Mouse (Mus musculus): Measurements from ENCODE around the gene Ppm1d.

Ppm1d gene

DNA sequence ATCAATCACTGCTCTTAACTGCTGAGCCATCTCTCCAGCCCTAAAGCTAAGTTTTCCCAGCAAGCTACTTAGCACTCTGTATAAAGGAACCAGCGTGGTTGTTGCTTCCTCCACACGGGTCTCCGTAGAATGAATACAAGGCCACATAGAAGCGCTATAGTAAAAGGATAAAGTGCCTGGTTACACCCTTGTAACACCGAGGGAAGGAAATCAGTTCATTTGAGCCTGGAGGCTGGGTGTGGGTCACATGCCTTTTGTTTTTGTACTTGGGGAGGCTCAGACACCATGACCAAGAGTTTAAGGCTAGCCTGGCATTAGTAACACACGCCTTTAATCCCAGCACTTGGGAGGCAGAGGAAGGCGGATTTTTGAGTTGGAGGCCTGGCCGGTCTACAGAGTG is 50.6 kb downstream of the Ppm1d start:
- Histone ChIP-seq H3K36me3 (ENCODE audit: control insufficient read depth, insufficient read depth, low read length, poor library complexity, severe bottlenecking) (peaks cover 10% of the 10 kb centered on the region), H3K27me3 (ENCODE audit: control insufficient read depth, insufficient read depth, low read length, poor library complexity, severe bottlenecking) (no peaks in the 10 kb centered on the region)
- no peak for DNase-seq (ENCODE audit: low read depth, low spot score)

DNA sequence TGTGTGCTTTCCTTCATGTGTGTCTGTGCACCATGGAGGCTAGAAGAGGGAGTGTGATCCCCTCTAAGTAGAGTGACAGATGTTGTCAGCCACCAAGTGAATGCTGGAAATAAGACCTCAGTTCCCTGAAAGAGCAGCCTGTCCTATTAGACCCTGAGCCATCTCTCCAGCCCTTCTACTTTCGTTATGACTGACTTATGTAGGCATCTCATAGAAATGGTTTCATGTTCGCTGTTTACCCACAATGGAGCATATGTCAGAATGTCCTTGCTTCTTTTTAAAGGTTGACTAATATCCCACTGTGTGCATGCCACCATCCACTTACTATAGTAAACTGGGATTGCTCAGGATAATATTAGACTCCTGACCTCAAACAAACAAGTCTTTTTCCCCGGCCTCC is 55.1 kb downstream of the Ppm1d start:
- no peak for DNase-seq (ENCODE audit: low read depth, low spot score)
- Histone ChIP-seq H3K27me3 (ENCODE audit: control insufficient read depth, insufficient read depth, low read length, poor library complexity, severe bottlenecking) (no peaks in the 10 kb centered on the region), H3K36me3 (ENCODE audit: control insufficient read depth, insufficient read depth, low read length, poor library complexity, severe bottlenecking) (peaks cover 12% of the 10 kb centered on the region)

DNA sequence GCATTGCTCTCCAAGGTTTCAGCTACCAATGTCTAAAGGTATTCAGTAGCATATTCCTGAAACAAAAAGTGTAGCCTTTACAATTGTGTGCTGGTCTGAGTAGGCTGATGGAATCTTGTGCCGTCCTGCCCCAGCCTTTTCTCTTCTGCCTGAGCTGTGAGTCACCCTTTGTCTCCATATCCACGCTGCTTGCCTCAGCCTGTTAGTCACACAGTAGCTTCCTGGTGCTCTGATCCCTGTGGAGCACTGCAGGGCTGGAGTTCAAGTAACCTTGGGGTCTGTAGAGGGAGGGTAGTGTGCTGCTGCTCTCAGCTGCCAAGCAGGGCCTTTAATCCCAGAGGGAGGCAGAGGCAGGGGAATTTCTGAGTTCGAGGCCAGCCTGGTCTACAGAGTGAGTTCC is 56.8 kb downstream of the Ppm1d start:
- Histone ChIP-seq H3K27me3 (ENCODE audit: control insufficient read depth, insufficient read depth, low read length, poor library complexity, severe bottlenecking) (no peaks in the 10 kb centered on the region), H3K36me3 (ENCODE audit: control insufficient read depth, insufficient read depth, low read length, poor library complexity, severe bottlenecking) (peaks cover 14% of the 10 kb centered on the region)
- DNase-seq (ENCODE audit: low read depth, low spot score): no peak

DNA sequence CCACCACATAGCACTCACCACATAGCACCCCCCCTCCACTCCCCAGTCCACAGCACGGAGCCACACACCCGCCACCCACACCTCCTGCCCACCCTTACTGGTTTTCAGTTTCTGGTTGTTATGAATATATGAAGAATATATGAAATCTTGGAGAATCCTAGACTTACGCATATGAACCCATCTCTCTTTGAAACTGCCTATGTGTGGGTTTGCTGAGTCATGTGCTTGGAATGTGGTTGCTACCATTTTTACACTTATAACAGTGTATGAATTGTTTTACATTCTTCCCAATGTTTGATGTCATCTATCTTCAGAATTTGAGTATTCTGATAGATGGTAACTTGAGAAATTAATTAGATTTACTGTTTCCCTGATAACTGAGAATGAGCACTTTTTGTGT is 68.0 kb downstream of the Ppm1d start:
- no peaks in the 10 kb centered on the region; the same call in 1 of the 2 replicates for H3K36me3 ChIP-seq (ENCODE audit: control insufficient read depth, insufficient read depth, low read length, poor library complexity, severe bottlenecking)
- no peaks in the 10 kb centered on the region for H3K27me3 ChIP-seq (ENCODE audit: control insufficient read depth, insufficient read depth, low read length, poor library complexity, severe bottlenecking)
- no peak for DNase-seq (ENCODE audit: low read depth, low spot score)

DNA sequence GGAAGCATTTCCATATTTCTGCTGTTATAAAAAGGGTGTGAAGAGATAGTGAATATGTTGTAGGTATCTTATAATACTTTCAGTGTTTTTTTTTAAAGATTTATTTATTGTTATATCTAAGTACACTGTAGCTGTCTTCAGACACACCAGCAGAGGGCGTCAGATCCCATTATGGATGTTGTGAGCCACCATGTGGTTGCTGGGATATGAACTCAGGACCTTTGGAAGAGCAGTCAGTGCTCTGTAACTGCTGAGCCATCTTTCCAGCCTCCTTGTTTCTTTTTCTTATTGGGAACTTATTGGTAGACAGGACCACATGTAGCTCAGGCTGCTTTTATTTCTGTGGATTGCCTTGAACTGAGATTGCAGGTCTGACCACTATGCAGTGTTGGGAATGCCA is 69.0 kb downstream of the Ppm1d start:
- no peaks in the 10 kb centered on the region for H3K27me3 ChIP-seq (ENCODE audit: control insufficient read depth, insufficient read depth, low read length, poor library complexity, severe bottlenecking)
- no peak for DNase-seq (ENCODE audit: low read depth, low spot score)
- H3K36me3 ChIP-seq (ENCODE audit: control insufficient read depth, insufficient read depth, low read length, poor library complexity, severe bottlenecking): no peaks in the 10 kb centered on the region

DNA sequence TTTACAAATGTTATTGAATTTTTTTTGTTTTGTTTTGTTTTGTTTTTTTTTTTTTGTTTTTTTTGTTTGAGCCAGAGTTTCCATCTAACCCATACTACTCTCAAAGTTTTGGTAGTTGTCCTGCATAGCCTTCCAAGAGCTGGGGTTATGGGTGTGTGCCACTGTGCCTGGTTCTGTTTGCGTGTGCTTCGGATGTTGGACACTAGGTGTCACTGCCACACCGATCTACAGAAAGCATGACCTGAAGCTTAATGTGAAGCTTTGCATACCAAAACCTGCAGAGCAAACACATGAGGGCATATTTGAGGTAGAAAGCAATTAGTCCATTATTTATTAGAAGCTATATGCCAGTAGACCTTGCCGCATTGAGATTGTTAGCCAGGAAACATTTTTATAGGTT is 71.0 kb downstream of the Ppm1d start:
- DNase-seq (ENCODE audit: low read depth, low spot score): peak; percentile 76
- H3K27me3 ChIP-seq (ENCODE audit: control insufficient read depth, insufficient read depth, low read length, poor library complexity, severe bottlenecking): no peaks in the 10 kb centered on the region
- H3K36me3 ChIP-seq (ENCODE audit: control insufficient read depth, insufficient read depth, low read length, poor library complexity, severe bottlenecking): no peaks in the 10 kb centered on the region

DNA sequence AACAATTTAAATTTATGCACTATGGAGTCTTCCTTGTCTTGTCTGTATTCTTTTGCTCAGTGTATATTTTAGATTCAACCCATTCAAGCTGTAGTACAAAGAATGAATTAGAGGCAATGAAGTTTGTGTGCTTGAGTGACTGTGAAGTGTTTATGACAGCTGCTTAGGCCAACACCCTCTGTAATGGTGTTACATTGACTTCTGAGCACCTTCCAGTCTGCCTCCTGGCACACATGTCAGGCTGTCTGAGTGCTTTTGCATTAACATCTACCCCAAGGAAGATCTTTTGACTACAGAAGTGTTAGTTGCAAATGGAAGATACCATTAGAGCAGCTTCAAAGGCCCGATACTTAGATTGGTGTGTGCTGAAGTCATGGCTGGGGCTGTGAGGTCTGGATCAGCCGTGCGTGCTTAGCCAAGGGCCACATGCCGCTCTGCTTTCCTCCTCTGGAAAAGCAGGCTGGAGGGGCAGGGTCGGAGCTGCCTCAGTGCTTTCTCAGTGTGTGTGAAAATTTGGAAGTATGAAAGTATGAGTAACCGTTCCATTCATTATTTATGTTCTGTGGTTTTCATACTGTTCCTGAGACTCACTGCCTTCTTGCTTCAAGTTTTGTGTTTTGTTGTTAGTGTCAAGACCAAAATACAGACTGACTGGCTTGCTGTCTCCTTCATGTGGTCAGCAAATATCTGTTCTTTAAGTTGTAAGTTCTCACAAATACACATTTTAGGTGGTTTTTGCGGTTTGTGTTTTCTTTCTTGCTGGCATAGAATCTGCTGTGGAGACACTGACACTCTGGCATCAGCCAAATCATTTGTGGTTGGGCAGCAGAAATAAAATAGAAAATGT is 73.2 kb downstream of the Ppm1d start:
- no peaks in the 10 kb centered on the region for H3K27me3 ChIP-seq (ENCODE audit: control insufficient read depth, insufficient read depth, low read length, poor library complexity, severe bottlenecking)
- no peak for DNase-seq (ENCODE audit: low read depth, low spot score)
- no peaks in the 10 kb centered on the region for H3K36me3 ChIP-seq (ENCODE audit: control insufficient read depth, insufficient read depth, low read length, poor library complexity, severe bottlenecking)

DNA sequence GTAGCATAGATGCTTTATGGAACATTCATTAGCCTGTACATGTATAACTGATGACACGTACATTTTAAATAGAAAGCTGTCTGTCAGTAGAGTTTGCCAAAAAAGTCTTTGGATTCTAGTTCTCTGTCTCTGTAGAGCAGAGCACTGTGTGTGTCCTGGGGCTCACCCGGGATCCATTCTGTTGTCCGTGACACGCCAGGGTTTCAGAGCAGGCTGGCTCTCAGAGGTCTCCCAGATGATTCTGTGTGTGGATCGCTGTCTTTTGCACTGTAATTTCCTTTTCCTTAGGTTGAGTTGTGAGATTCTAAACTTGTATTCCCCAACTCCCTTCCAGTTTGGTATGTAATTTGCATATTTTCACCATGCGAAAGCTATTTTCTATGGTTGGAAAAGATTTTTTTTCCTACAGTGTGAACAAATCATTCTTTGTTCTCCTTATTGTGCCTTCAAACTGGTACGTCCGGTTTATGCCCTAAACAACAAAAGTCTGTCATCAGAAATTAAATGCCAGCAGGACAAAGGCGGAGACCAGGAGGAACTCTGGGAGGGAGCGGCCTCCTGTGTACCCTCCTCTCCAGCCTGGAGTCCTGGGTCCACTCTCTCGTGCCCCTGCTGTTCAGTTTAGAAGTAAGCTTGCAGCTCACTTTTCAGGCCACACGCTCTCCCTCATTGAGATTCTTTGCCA is 81.3 kb downstream of the Ppm1d start:
- Histone ChIP-seq H3K36me3 (ENCODE audit: control insufficient read depth, insufficient read depth, low read length, poor library complexity, severe bottlenecking) (0 out of 2 replicates have a peak, but pooled peaks cover 1% of the 10 kb centered on the region), H3K27me3 (ENCODE audit: control insufficient read depth, insufficient read depth, low read length, poor library complexity, severe bottlenecking) (no peaks in the 10 kb centered on the region)
- DNase-seq (ENCODE audit: low read depth, low spot score): no peak

DNA sequence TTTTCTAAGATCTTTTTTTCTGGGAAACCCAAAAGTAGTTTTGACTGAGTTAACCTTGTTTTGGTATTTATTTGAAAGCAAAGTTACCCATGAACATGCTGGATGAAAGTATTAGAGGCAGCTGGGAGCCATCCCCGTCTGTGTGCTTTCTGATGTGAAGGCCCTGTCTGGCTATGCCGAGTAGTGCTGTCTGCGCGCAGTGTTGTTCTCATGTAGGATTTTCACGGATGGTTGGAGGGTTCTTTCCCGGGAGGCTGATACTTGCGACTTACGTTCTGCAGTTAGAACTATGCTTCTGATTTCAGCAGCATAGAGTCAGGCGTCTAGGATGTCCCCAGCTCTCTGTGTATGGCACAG is 81.8 kb downstream of the Ppm1d start:
- Histone ChIP-seq H3K27me3 (ENCODE audit: control insufficient read depth, insufficient read depth, low read length, poor library complexity, severe bottlenecking) (no peaks in the 10 kb centered on the region), H3K36me3 (ENCODE audit: control insufficient read depth, insufficient read depth, low read length, poor library complexity, severe bottlenecking) (0 out of 2 replicates have a peak, but pooled peaks cover 1% of the 10 kb centered on the region)
- no peak for DNase-seq (ENCODE audit: low read depth, low spot score)

DNA sequence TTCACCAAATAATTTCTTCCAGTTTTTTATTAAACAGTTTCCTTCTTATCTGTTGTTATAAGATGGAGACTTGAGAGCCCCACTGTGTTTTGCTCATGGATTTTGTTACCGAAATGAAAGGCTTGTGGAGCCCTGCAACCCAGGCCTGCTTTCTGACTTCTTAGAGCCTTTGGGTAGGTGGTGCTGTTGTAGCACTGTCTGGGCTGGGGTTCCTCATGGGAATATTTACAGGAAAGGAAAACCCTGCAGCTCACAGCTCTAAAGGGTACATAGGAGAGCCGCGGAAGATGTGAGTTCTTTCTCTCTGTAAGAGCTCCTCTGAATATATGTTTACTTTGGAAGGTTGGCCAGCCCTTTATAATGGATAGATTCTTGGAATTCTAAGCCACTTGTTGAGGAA is 82.9 kb downstream of the Ppm1d start:
- no peaks in the 10 kb centered on the region for H3K27me3 ChIP-seq (ENCODE audit: control insufficient read depth, insufficient read depth, low read length, poor library complexity, severe bottlenecking)
- DNase-seq (ENCODE audit: low read depth, low spot score): no peak

DNA sequence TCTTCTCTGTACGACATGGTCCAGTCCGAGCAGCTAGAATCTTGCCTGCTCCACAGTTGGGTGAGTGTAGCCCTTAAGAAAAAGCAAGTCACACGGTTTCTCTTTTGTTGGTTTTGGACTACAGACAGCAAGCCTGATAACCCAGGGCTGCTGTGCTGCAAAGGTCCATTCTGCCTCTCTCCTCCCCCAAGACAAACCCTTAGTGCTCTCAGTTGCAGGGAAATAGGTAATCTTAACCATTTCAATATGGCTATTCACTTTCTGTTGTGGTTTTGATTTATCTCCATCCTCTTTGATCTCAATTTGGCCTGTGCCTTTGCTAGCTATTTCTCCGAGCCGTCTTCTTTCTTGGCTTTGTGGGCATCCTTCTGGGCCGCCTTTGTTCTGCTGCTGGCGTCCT is 84.3 kb downstream of the Ppm1d start:
- H3K27me3 ChIP-seq (ENCODE audit: control insufficient read depth, insufficient read depth, low read length, poor library complexity, severe bottlenecking): no peaks in the 10 kb centered on the region
- 0 out of 2 replicates have a peak, but pooled peaks cover 1% of the 10 kb centered on the region for H3K36me3 ChIP-seq (ENCODE audit: control insufficient read depth, insufficient read depth, low read length, poor library complexity, severe bottlenecking)
- no peak for DNase-seq (ENCODE audit: low read depth, low spot score)

More for the DNA sequence above, 82.9 kb downstream of the Ppm1d start:
- 0 out of 2 replicates have a peak, but pooled peaks cover 1% of the 10 kb centered on the region for H3K36me3 ChIP-seq (ENCODE audit: control insufficient read depth, insufficient read depth, low read length, poor library complexity, severe bottlenecking)
